Mouse (Mus musculus): ENCODE measurements around the gene Ppp3ca.

Ppp3ca gene

GRCm38 (mm10) chr3:136899744-136900143 lies 229.8 kb downstream of the Ppp3ca start:
- no peak for DNase-seq (ENCODE audit: low read depth in 1 of 2, low spot score in 2 of 2)

GRCm38 (mm10) chr3:136900986-136901385 lies 231.1 kb downstream of the Ppp3ca start:
- DNase-seq (ENCODE audit: low read depth in 1 of 2, low spot score in 2 of 2): no peak

GRCm38 (mm10) chr3:136902776-136903175 lies 232.9 kb downstream of the Ppp3ca start:
- DNase-seq (ENCODE audit: low read depth in 1 of 2, low spot score in 2 of 2): no peak

- DNase-seq (ENCODE audit: low read depth in 1 of 2, low spot score in 2 of 2): no peak
These were observed 235.7 kb downstream of the Ppp3ca start for GRCm38 (mm10) chr3:136905577-136905976.

- no peak for DNase-seq (ENCODE audit: low read depth in 1 of 2, low spot score in 2 of 2)
These were observed 239.6 kb downstream of the Ppp3ca start for GRCm38 (mm10) chr3:136909534-136909933.

- no peak for DNase-seq (ENCODE audit: low read depth in 1 of 2, low spot score in 2 of 2)
These were observed 241.4 kb downstream of the Ppp3ca start for GRCm38 (mm10) chr3:136911276-136911675.

- no peak for DNase-seq (ENCODE audit: low read depth in 1 of 2, low spot score in 2 of 2)
These were observed 247.2 kb downstream of the Ppp3ca start for GRCm38 (mm10) chr3:136917080-136917479.

GRCm38 (mm10) chr3:136933071-136933470 lies 263.1 kb downstream of the Ppp3ca start:
- no peak for DNase-seq (ENCODE audit: low read depth in 1 of 2, low spot score in 2 of 2)

GRCm38 (mm10) chr3:136940733-136941601 lies 271.0 kb downstream of the Ppp3ca start:
- DNase-seq (ENCODE audit: low read depth in 1 of 2, low spot score in 2 of 2): no peak

- DNase-seq (ENCODE audit: low read depth in 1 of 2, low spot score in 2 of 2): no peak
These were observed 271.6 kb downstream of the Ppp3ca start for GRCm38 (mm10) chr3:136941602-136941926.

- no peak for DNase-seq (ENCODE audit: low read depth in 1 of 2, low spot score in 2 of 2)
These were observed 275.6 kb downstream of the Ppp3ca start for GRCm38 (mm10) chr3:136945550-136945949.

GRCm38 (mm10) chr3:136946662-136947061 lies 276.7 kb downstream of the Ppp3ca start:
- DNase-seq (ENCODE audit: low read depth in 1 of 2, low spot score in 2 of 2): no peak

GRCm38 (mm10) chr3:136948142-136948541 lies 278.2 kb downstream of the Ppp3ca start:
- DNase-seq (ENCODE audit: low read depth in 1 of 2, low spot score in 2 of 2): no peak

- DNase-seq (ENCODE audit: low read depth in 1 of 2, low spot score in 2 of 2): no peak
These were observed 281.9 kb downstream of the Ppp3ca start for GRCm38 (mm10) chr3:136951792-136952191.

GRCm38 (mm10) chr3:136952822-136953221 lies 282.9 kb downstream of the Ppp3ca start:
- DNase-seq (ENCODE audit: low read depth in 1 of 2, low spot score in 2 of 2): no peak

GRCm38 (mm10) chr3:136955043-136955442 lies 285.1 kb downstream of the Ppp3ca start:
- no peak for DNase-seq (ENCODE audit: low read depth in 1 of 2, low spot score in 2 of 2)

- no peak for DNase-seq (ENCODE audit: low read depth in 1 of 2, low spot score in 2 of 2)
These were observed 290.4 kb downstream of the Ppp3ca start for GRCm38 (mm10) chr3:136960314-136960713.

- DNase-seq (ENCODE audit: low read depth in 1 of 2, low spot score in 2 of 2): no peak
These were observed 296.9 kb downstream of the Ppp3ca start for GRCm38 (mm10) chr3:136966786-136967185.

GRCm38 (mm10) chr3:136967510-136967909 lies 297.6 kb downstream of the Ppp3ca start:
- no peak for DNase-seq (ENCODE audit: low read depth in 1 of 2, low spot score in 2 of 2)

GRCm38 (mm10) chr3:136969796-136970195 lies 299.9 kb downstream of the Ppp3ca start:
- no peak for DNase-seq (ENCODE audit: low read depth in 1 of 2, low spot score in 2 of 2)

GRCm38 (mm10) chr3:136977859-136978258 lies 307.9 kb downstream of the Ppp3ca start:
- DNase-seq (ENCODE audit: low read depth in 1 of 2, low spot score in 2 of 2): no peak

GRCm38 (mm10) chr3:136980915-136981588 lies 311.1 kb downstream of the Ppp3ca start:
- no peak for DNase-seq (ENCODE audit: low read depth in 1 of 2, low spot score in 2 of 2)

GRCm38 (mm10) chr3:136981589-136981924 lies 311.6 kb downstream of the Ppp3ca start:
- DNase-seq (ENCODE audit: low read depth in 1 of 2, low spot score in 2 of 2): no peak
